Mouse (Mus musculus) limb, embryonic 10.5 days (tissue): ENCODE measurements at regions not wholly inside any gene's neighbourhood (a gene's known extent, or its start where the extent isn't known, plus 50 kb on each side); places are given as distances from the start of the nearest gene placed in this dataset.
A peak's percentile ranks its signal among the peaks of the same experiment; 100 is the strongest.

ENCODE experiments used
- DNase-seq: peaks from one replicate; pipeline ENCODE4 v3.0.0-alpha.2; 2017; ENCODE audit warnings: low spot score
- H3K27ac ChIP-seq: fragments of 300-500 bp; sonication (generic); 2 replicates; pipeline ENCODE4 v1.5.1; 2016; ENCODE audit warnings: mild to moderate bottlenecking
- H3K27me3 ChIP-seq: fragments of 300-500 bp; sonication (generic); 2 replicates; pipeline ENCODE4 v1.6.1; 2016; ENCODE audit warnings: low read depth, mild to moderate bottlenecking; ENCODE audit not compliant: poor library complexity, severe bottlenecking
- H3K36me3 ChIP-seq: fragments of 300-500 bp; sonication (generic); 2 replicates; pipeline ENCODE4 v1.6.1; 2016; ENCODE audit warnings: mild to moderate bottlenecking, moderate library complexity
- H3K4me1 ChIP-seq: fragments of 300-500 bp; sonication (generic); 2 replicates; pipeline ENCODE4 v1.6.1; 2016
- H3K4me3 ChIP-seq: fragments of 300-500 bp; sonication (generic); 2 replicates; pipeline ENCODE4 v1.5.1; 2016; ENCODE audit warnings: mild to moderate bottlenecking, moderate library complexity
- H3K9me3 ChIP-seq: fragments of 300-500 bp; sonication (generic); replicated peaks from 2 replicates; pipeline ENCODE4 v1.6.1; 2016; ENCODE audit warnings: mild to moderate bottlenecking
- WGBS: fragments of 180-500 bp; shearing (Covaris S2); methylation state at CpG from one replicate; pipeline ENCODE4 v1.1.7; 2016; 5-methylcytosine and 5-hydroxymethylcytosine counted together

DNA sequence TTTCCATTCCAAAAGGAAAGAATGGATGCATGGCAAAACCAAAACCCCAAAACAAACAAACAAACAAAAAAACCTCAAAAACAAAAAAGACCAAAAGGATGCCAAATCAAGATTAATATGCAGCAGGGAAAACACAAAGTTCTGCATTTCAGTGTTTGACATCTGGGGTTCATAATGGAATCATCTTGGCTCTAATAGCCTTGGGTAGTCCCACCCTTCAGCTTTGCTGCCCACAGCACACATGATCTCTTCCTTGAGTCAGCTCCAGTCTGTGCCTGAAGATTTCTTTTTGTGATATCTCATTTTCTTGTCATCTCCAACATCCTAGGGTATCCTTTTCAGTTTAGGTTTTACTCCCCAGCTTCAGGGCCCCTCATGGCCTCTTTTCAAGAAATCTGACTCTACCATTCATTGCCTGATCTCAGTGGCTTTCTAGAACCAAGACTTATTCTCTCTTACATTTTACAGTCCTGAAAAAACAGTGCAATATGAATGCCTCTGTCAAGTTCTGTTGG lies 453.1 kb upstream of the Cdh11 start:
- Histone ChIP-seq H3K9me3 (no peaks in the 10 kb centered on the region), H3K27ac (no peak overlapping the region), H3K4me1 (peaks cover 5% of the 10 kb centered on the region), H3K27me3 (no peaks in the 10 kb centered on the region), H3K4me3 (no peak overlapping the region), H3K36me3 (no peaks in the 10 kb centered on the region)
- no peak for DNase-seq

DNA sequence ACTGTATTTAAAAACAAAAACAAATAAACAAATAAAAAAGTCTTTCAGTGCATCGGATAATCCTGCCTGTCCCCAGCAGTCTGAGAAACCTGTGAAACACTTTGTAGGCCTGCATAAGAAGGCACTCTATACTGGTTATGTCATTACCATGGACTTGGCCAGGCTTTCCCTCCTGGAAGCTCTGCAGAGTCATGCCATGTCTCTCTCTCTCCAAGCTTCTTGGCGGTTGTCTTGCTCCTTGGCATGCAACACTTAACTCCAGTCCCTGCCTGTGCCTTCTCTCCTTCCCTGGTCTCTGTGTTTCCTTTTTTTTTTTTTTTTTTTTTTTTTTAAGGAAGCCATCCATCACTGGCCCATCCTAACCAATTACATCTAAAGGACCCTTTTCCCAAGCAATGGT lies 458.7 kb upstream of the Cdh11 start:
- Histone ChIP-seq H3K27me3 (no peaks in the 10 kb centered on the region), H3K4me3 (no peak overlapping the region), H3K9me3 (no peaks in the 10 kb centered on the region), H3K27ac (no peak overlapping the region), H3K4me1 (peaks cover 10% of the 10 kb centered on the region), H3K36me3 (no peaks in the 10 kb centered on the region)
- 77% methylated on average over 2 of the region's 2 CpGs for WGBS
- DNase-seq, result no peak

DNA sequence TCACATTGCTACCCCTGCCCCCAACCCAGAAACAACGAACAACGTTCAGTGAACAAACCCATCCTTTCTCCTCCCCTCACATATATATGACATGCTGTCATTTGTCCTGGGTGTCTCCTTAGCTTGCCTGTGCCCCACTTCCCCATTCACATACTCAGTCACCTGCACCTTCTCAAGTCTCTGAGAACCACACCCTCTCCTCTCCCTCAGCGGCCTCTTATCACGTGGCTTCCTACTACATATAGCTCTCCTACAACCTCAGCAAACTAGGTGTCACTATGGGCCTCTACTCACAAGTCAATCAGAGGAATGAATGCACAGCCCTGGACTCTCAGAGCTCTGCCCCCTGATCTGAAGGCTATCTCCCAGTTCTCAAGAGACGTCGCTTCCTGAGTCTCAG lies 459.2 kb upstream of the Cdh11 start:
- DNase-seq, result no peak
- Histone ChIP-seq H3K4me3 (no peak overlapping the region), H3K27me3 (no peaks in the 10 kb centered on the region), H3K36me3 (no peaks in the 10 kb centered on the region), H3K9me3 (no peaks in the 10 kb centered on the region), H3K27ac (no peak overlapping the region), H3K4me1 (peaks cover 10% of the 10 kb centered on the region)
- WGBS, result 80% methylated on average over 6 of the region's 6 CpGs

DNA sequence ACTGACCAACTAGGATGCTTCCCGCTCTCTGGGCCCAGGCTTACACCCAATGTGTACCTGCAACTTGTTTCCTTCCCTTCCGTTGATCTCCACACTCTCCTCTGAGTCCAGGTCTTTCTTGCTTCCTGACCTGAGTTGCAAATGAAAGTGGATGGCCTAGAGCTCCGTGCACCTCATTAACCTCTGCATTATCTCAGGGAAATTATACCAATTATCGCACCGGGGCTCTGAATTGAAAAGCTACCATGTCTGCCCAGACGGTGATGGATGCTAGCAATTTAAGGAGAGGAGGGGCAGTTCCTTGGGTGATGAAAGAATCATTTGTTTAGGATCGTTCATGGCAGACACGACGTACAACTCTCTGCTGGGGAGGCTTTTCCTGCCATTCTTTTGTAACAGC lies 460.4 kb upstream of the Cdh11 start:
- H3K27me3 ChIP-seq, result no peaks in the 10 kb centered on the region
- no peak for DNase-seq
- no peak overlapping the region for H3K27ac ChIP-seq
- no peaks in the 10 kb centered on the region for H3K9me3 ChIP-seq
- WGBS, result 16% methylated on average over 9 of the region's 9 CpGs
- H3K4me3 ChIP-seq, result no peak overlapping the region
- peaks cover 10% of the 10 kb centered on the region for H3K4me1 ChIP-seq
- no peaks in the 10 kb centered on the region for H3K36me3 ChIP-seq

DNA sequence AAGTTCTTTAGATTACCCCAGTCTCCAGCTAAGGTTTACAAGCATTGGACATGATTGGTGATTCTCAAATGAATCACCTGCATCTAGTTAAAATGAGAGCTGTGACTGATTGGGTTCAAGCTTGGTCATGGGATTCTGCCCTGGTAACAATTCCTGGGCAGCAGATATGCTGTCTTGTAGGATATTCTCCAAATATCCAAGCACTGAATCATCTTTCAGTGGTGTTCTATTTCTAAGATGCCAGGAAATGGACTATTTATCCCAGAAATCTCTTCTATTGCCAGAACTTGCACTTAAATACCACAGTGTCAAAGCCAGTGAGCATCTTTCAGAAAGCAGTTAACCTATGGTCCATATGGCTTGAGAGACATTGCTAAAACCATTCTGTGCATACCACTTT lies 475.8 kb upstream of the Cdh11 start:
- DNase-seq, result no peak
- Histone ChIP-seq H3K4me3 (no peak overlapping the region), H3K4me1 (no peaks in the 10 kb centered on the region), H3K27ac (no peak overlapping the region), H3K27me3 (no peaks in the 10 kb centered on the region), H3K9me3 (no peaks in the 10 kb centered on the region), H3K36me3 (no peaks in the 10 kb centered on the region)

DNA sequence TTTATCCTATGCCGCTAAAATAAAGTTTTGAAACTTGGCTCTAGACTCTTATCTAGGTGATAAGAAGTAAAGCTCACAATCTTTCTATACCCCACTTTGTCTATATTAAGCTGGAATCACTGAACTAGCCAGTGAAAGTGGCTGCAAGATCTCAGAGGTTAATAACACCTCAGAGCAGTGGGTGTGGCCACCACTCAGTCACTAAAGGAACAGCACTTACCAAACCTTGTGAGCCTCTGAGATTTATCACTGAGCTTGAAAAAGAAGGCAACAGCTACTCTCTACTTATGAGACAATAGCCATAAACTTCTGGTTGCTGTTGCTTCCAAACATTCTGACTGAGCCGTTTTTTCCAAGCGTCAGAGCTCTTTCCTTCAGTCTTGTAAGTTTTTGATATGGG lies 484.6 kb upstream of the Cdh11 start:
- WGBS, result 69% methylated on average over 3 of the region's 3 CpGs
- no peak for DNase-seq

DNA sequence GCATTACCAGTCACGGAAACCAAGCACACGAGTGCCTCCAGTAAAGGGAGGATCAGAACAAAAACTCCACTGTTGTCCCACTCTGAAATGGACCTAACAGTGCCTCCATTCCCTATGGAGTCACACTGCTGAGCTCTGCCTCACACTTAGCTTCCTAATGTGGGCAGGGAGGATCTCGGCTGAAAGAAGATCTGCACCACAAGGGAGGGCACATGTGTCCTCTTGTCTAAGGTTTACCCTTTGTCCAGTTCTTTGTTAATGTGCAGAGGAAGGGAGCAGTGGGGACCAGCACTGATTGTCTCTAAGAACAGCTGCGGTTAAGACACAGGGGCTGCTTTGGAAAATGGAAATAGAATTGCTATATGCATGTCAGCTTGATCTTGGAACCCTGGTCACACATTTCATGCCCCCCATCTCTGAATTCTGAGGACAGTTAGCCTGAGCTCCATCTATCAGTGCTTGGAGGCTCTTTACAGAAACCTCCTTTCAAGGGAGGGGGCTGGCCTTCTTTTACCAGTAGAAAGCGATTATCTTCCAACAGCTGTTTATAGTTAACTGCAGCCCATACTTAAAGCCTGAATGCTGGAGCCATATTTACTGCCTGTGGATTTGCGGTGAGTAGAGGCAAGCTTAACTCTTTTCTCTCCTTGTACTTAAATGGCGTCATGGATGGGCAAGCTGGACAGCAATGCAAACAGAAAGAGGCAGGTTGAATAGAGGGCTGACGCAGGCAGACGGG lies 485.5 kb upstream of the Cdh11 start:
- Histone ChIP-seq H3K27ac (peak overlapping the region; percentile 81), H3K36me3 (no peaks in the 10 kb centered on the region), H3K4me3 (no peak overlapping the region), H3K9me3 (no peaks in the 10 kb centered on the region), H3K27me3 (no peaks in the 10 kb centered on the region), H3K4me1 (peaks cover 35% of the 10 kb centered on the region)
- 33% methylated on average over 9 of the region's 9 CpGs for WGBS
- DNase-seq, result peak; percentile 50

More for the DNA sequence above, 484.6 kb upstream of the Cdh11 start:
- Histone ChIP-seq H3K36me3 (no peaks in the 10 kb centered on the region), H3K4me1 (peaks cover 35% of the 10 kb centered on the region), H3K27me3 (no peaks in the 10 kb centered on the region), H3K27ac (peak overlapping the region; percentile 81), H3K9me3 (no peaks in the 10 kb centered on the region), H3K4me3 (no peak overlapping the region)

DNA sequence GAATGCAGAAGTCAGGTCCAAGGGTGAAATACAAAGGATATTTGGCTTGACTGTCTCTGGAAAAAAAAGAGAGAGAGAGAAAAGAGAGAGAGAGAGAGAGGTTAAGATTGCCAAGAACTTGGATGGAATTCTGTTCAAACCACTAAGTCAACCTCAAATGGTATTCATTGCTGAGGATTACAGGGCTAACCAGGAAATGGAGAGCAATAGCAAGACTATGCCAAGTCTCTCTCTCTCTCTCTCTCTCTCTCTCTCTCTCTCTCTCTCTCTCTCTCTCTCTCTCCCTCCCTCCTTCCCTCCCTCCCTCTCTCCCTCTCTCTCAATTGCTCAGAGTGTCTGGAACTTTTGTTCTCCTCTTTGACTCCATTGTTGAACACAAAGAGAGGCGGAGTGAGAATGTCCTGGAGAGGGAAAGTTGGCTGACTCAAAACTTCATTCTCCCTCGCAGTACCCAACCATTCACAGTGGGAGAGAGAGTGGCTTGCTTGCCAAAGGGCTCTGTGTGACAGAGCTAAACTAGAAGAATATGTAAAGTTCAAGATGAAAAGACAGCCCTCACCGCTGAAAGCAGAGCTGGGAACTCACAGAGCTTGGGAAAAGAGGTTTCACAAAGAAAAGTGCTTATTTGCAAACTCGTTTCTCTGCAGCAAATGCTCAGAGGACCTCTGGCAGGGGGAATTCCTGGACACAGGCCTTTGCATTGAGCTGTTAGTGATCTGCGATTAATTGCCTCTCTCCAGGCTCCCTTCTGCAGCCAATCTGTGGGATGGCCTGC lies 487.1 kb upstream of the Cdh11 start:
- no peaks in the 10 kb centered on the region for H3K9me3 ChIP-seq
- no peaks in the 10 kb centered on the region for H3K36me3 ChIP-seq
- peak overlapping the region; percentile 81 for H3K27ac ChIP-seq
- H3K4me3 ChIP-seq, result no peak overlapping the region
- DNase-seq, result peak; percentile 41
- WGBS, result 21% methylated on average over 5 of the region's 5 CpGs
- no peaks in the 10 kb centered on the region for H3K27me3 ChIP-seq
- peaks cover 35% of the 10 kb centered on the region for H3K4me1 ChIP-seq

DNA sequence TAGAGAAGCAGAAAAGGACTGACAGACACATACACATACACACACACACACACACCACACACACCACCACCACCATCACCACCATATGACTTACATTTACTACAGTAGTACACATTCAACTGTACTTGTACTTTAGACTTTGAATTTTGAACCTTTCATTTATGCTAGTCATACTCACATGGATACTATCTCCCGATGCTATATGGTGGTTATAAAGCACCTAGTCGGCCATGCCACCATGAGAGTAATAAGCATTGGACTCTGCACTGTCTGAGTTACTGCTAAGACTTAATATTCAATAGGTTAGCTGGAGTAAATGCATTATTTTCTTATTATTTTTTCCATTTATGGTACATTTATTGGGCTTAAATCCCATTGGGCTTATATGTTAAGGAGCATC lies 488.0 kb upstream of the Cdh11 start:
- WGBS, result 93% methylated on average over 2 of the region's 2 CpGs
- no peak for DNase-seq
- Histone ChIP-seq H3K36me3 (no peaks in the 10 kb centered on the region), H3K4me1 (peaks cover 35% of the 10 kb centered on the region), H3K27ac (peak overlapping the region; percentile 81; the same call in 1 of the 2 replicates), H3K27me3 (no peaks in the 10 kb centered on the region), H3K9me3 (no peaks in the 10 kb centered on the region), H3K4me3 (no peak overlapping the region)

DNA sequence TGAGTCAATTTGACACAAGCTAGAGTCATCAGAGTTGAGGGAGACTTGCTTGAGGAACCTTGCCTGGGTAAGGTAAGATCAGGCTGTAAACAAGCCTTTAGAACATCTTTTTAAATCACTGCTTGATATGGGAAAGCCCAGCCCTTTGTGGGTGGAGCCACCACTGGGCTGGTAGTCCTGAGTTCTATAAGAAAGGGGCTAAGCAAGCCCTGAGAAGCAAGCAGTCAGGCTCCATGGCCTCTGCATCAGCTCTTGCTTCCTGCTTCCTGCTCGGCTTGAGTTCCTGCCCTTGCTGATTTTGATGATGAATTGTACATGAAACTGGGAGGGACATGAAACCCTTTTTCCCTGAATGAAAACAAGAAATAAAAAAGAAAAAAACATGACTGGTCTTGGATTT lies 496.4 kb upstream of the Cdh11 start:
- Histone ChIP-seq H3K4me3 (no peak overlapping the region), H3K4me1 (no peaks in the 10 kb centered on the region), H3K27me3 (no peaks in the 10 kb centered on the region), H3K27ac (no peak overlapping the region), H3K9me3 (no peaks in the 10 kb centered on the region), H3K36me3 (no peaks in the 10 kb centered on the region)
- 32% methylated on average over 1 of the region's 1 CpGs for WGBS
- no peak for DNase-seq

DNA sequence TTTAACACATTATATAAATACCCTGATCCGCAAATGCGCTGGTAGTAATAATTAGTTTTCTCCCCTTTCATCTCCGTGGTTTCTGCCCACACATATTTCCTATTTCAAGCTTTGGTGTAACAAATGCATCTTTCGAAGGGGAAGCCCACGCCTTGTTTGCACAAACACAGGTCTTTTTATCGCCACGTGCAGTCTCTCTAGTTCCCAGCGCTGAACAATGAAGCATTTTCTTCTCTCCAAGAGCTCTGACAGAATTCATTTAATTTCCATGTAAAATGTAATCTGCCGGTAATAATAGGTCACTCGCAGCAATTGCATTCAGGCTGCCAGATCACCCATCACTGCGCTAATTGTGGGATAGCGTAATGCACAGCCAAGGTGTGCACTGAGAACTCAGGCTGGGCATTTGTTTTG lies 503.1 kb upstream of the Cdh11 start:
- Histone ChIP-seq H3K4me3 (no peak overlapping the region), H3K9me3 (no peaks in the 10 kb centered on the region), H3K36me3 (no peaks in the 10 kb centered on the region), H3K27ac (no peak overlapping the region), H3K27me3 (no peaks in the 10 kb centered on the region), H3K4me1 (0 out of 2 replicates have a peak, but pooled peaks cover 7% of the 10 kb centered on the region)
- WGBS, result 93% methylated on average over 12 of the region's 12 CpGs
- no peak for DNase-seq

DNA sequence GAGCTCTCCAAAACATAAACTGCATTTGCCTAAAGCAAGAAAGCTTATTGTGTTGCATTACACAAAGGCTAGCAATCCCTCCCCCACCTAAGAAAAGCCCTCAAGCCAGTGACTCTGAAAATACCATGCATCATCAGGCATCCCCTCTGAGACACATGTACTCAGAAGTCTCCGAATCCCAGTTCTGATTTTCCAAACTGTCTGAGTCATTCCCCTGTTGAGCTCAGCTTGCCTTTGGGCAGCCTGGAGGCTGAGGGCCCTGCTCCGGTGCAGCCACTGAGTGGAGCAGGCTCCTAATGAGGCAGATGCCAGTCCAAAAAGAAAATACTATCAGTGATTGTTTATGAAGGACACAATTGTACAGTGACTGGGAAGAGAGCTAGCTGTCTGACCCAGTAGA lies 507.5 kb upstream of the Cdh11 start:
- H3K36me3 ChIP-seq, result no peaks in the 10 kb centered on the region
- WGBS, result 82% methylated on average over 2 of the region's 2 CpGs
- no peak overlapping the region for H3K4me3 ChIP-seq
- no peak for DNase-seq
- H3K9me3 ChIP-seq, result no peaks in the 10 kb centered on the region
- no peak overlapping the region for H3K27ac ChIP-seq
- 0 out of 2 replicates have a peak, but pooled peaks cover 7% of the 10 kb centered on the region for H3K4me1 ChIP-seq
- no peaks in the 10 kb centered on the region for H3K27me3 ChIP-seq

DNA sequence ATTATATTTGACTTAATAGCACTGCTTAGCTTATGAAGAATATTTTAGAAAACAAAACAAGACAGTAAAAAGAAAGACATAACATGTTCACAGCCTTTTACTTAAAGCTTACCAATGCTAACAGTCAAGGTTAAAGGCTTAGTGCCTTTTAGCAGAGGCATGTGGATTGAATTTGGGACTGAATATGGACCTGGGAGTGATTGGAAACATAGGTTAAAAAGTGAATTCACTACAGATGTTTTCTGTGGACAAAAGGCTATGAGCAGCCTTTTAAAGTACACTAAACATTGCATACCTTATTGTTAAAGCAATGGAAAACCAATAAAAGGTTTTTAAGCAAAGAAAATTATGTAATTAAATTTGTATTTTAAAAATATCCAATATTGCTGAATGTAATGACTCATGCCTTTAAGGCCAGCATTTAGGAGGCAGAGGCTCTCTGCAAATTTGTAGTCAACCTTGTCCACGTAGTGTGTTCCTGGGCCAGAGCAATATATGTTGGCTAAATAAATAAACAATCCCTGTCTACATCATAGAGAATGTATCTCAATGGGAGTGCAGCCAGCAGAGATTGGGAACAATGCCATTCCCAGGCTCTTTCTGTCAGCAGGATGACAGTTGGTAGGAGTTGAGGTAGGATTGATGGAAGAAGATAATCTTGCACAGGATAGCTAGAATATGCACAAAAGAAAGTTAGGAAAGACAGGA lies 521.2 kb upstream of the Cdh11 start:
- no peaks in the 10 kb centered on the region for H3K36me3 ChIP-seq
- no peak for DNase-seq
- H3K27me3 ChIP-seq, result no peaks in the 10 kb centered on the region
- no peaks in the 10 kb centered on the region for H3K9me3 ChIP-seq
- peaks cover 12% of the 10 kb centered on the region for H3K4me1 ChIP-seq
- H3K27ac ChIP-seq, result peak overlapping the region; percentile 69
- H3K4me3 ChIP-seq, result no peak overlapping the region
- 61% methylated on average over 1 of the region's 1 CpGs for WGBS
